In genomic region chr17:56072243-56072642, GRCm38 (mm10) we compare ENCODE assay signal across 17 mouse cellular contexts. TPM values are rescaled to one million over a fixed set of nuclear protein-coding genes. Genes with fewer than 3 reads are reported as not detected.
"Had no signal": no experiment of that assay in that cellular context is flagged by ENCODE, and none has a peak within 500 bp of the region (broad histone marks: within the 10 kb centered on the region; RNA-seq: fewer than 3 reads in every experiment).

No protein-coding gene starts in this region.

- DNase-seq: liver, postnatal 0 days; lung, adult 2 months; lung, postnatal 14 days; lung, postnatal 36 days; right cerebral cortex, postnatal 14 days; thymus, adult 2 months; thymus, postnatal 25 days; thymus, postnatal 4 days had no signal

- ATAC-seq: liver, postnatal 0 days; lung, postnatal 0 days; midbrain, embryonic 13.5 days had no signal

- H3K4me3 ChIP-seq: liver, embryonic 15.5 days; lung, embryonic 15.5 days; megakaryocyte, embryonic 14.5 days; midbrain, embryonic 13.5 days; neural tube, embryonic 12.5 days; stomach, embryonic 15.5 days had no signal

- H3K27ac ChIP-seq: liver, embryonic 15.5 days; lung, embryonic 15.5 days; macrophage; midbrain, embryonic 13.5 days; neural tube, embryonic 12.5 days; stomach, embryonic 15.5 days; stomach, postnatal 0 days had no signal

- H3K9me3 ChIP-seq: liver, embryonic 15.5 days; lung, embryonic 15.5 days; megakaryocyte, embryonic 14.5 days; midbrain, embryonic 13.5 days; neural tube, embryonic 12.5 days; stomach, embryonic 15.5 days had no signal

- H3K4me2 ChIP-seq: liver, embryonic 15.5 days; lung, embryonic 15.5 days; midbrain, embryonic 13.5 days; neural tube, embryonic 12.5 days; stomach, embryonic 15.5 days had no signal

- H3K9ac ChIP-seq: liver, embryonic 15.5 days; liver, postnatal 0 days; lung, embryonic 15.5 days; midbrain, embryonic 13.5 days; neural tube, embryonic 12.5 days; stomach, embryonic 15.5 days had no signal

- H3K27me3 ChIP-seq: liver, embryonic 15.5 days; lung, embryonic 15.5 days; megakaryocyte, embryonic 14.5 days; midbrain, embryonic 13.5 days; neural tube, embryonic 12.5 days; stomach, embryonic 15.5 days had no signal

RNA-seq across cellular contexts. Expression of gene Plin4, which starts 37.4 kb away (rescaled TPM):
- polyA plus RNA-seq: macrophage had no signal
